Comparison of ENCODE assay signal across 19 mouse cellular contexts in the genomic region with DNA sequence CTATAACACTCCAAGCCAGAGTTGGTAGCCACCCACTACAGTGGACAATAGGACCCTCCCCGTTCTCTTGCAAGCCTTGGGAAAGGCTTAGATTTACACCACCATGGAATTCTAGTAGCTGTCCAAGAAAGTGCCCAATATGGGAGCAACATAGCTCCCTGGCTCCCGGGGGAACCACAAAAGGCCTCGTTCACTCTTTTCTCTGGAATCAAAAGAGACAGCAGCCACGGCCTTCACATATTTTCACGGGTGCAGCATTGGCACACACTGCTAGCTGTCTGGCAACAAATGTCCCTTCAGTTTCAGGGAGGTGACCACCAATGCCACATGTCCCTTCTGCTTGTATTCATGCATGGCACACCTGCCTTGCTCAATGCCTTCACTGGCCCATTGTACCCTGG. TPM values are rescaled to one million over a fixed set of nuclear protein-coding genes. Genes with fewer than 3 reads are reported as not detected.
DNase-seq lines count a peak whose midpoint lies in the region; ATAC-seq and TF ChIP-seq lines count a peak whose summit lies in the region.
"Had no signal": no experiment of that assay in that cellular context is flagged by ENCODE, and none has a peak within 500 bp of the region (broad histone marks: within the 10 kb centered on the region; RNA-seq: fewer than 3 reads in every experiment).

No protein-coding gene starts in this region.

- peaks cover 6% of the 10 kb centered on the region for H3K4me1 ChIP-seq in hindbrain, embryonic 12.5 days
- H3K4me1 ChIP-seq in hindbrain, embryonic 11.5 days (replicated peaks; ENCODE audit: control insufficient read depth, insufficient read depth, low read length) = no peaks in the 10 kb centered on the region
- peaks cover 10% of the 10 kb centered on the region; the same call in 1 of the 2 replicates for H3K4me1 ChIP-seq in hindbrain, embryonic 14.5 days (replicated peaks; ENCODE audit: control insufficient read depth, insufficient read depth, low read length)
- peaks cover 12% of the 10 kb centered on the region for H3K4me1 ChIP-seq in midbrain, embryonic 16.5 days (ENCODE audit: control insufficient read depth, insufficient read depth, low read length)
- H3K4me1 ChIP-seq: intestine, embryonic 15.5 days; liver, embryonic 13.5 days had no signal

- H3K9me3 ChIP-seq in hindbrain, embryonic 12.5 days (replicated peaks) = no peaks in the 10 kb centered on the region
- H3K9me3 ChIP-seq in hindbrain, embryonic 11.5 days (ENCODE audit: control insufficient read depth, low read length) = no peaks in the 10 kb centered on the region
- no peaks in the 10 kb centered on the region for H3K9me3 ChIP-seq in hindbrain, embryonic 14.5 days (ENCODE audit: control insufficient read depth, low read length)
- H3K9me3 ChIP-seq in midbrain, embryonic 16.5 days (replicated peaks; ENCODE audit: control insufficient read depth, low read length, poor library complexity, severe bottlenecking) = no peaks in the 10 kb centered on the region
- H3K9me3 ChIP-seq: intestine, embryonic 15.5 days had no signal

- DNase-seq in hindbrain, embryonic 11.5 days (ENCODE audit: low spot score) = no peak
- peak; percentile 91 for DNase-seq in brain, embryonic 14.5 days (ENCODE audit: low read depth)
- peak; percentile 65 for DNase-seq in hindbrain, embryonic 14.5 days (ENCODE audit: low spot score)
- no peak for DNase-seq in layer of hippocampus, postnatal 25 days (ENCODE audit: extremely low spot score in 1 of 2, low spot score in 1 of 2)
- DNase-seq in gastrocnemius, postnatal 14 days = no peak
- DNase-seq: adrenal gland, postnatal 14 days; B cell, adult 2 months; cerebellum, adult 9-10 months; gastrocnemius, postnatal 25 days; heart, postnatal 14 days; liver, embryonic 13.5 days; right cerebral cortex, postnatal 14 days; thymus, postnatal 14 days had no signal

- no peak overlapping the region for H3K4me2 ChIP-seq in hindbrain, embryonic 12.5 days (replicated peaks)
- H3K4me2 ChIP-seq in hindbrain, embryonic 11.5 days (replicated peaks; ENCODE audit: low read depth, low read length) = no peak overlapping the region
- H3K4me2 ChIP-seq in hindbrain, embryonic 14.5 days (replicated peaks) = no peak overlapping the region
- no peak overlapping the region for H3K4me2 ChIP-seq in midbrain, embryonic 16.5 days (ENCODE audit: low read length)
- H3K4me2 ChIP-seq: heart, embryonic 11.5 days; intestine, embryonic 15.5 days; limb, embryonic 12.5 days; liver, embryonic 13.5 days had no signal

- intact Hi-C loops in gastrocnemius, postnatal 14 days (cut with DNase I; ENCODE audit: low total_unique reads) = no loop called here

- no peaks in the 10 kb centered on the region for H3K27me3 ChIP-seq in hindbrain, embryonic 12.5 days
- H3K27me3 ChIP-seq in hindbrain, embryonic 11.5 days (ENCODE audit: control insufficient read depth, insufficient read depth, low read length) = no peaks in the 10 kb centered on the region
- H3K27me3 ChIP-seq in hindbrain, embryonic 14.5 days (ENCODE audit: control insufficient read depth, insufficient read depth, low read length) = no peaks in the 10 kb centered on the region
- no peaks in the 10 kb centered on the region for H3K27me3 ChIP-seq in midbrain, embryonic 16.5 days (ENCODE audit: control insufficient read depth, insufficient read depth, low read depth, low read length)
- H3K27me3 ChIP-seq: intestine, embryonic 15.5 days; liver, embryonic 13.5 days had no signal

- WGBS in hindbrain, embryonic 12.5 days = 61% methylated on average over 5 of the region's 5 CpGs
- WGBS in hindbrain, embryonic 11.5 days = 77% methylated on average over 5 of the region's 5 CpGs
- WGBS in hindbrain, embryonic 14.5 days = 35% methylated on average over 5 of the region's 5 CpGs
- WGBS in midbrain, embryonic 16.5 days = 46% methylated on average over 5 of the region's 5 CpGs

- no peak overlapping the region for H3K4me3 ChIP-seq in hindbrain, embryonic 12.5 days
- H3K4me3 ChIP-seq in hindbrain, embryonic 11.5 days (ENCODE audit: low read depth, low read length) = no peak overlapping the region
- no peak overlapping the region for H3K4me3 ChIP-seq in hindbrain, embryonic 14.5 days (replicated peaks; ENCODE audit: low read length)
- no peak overlapping the region for H3K4me3 ChIP-seq in midbrain, embryonic 16.5 days (ENCODE audit: low read depth, low read length)
- H3K4me3 ChIP-seq: intestine, embryonic 15.5 days; limb, embryonic 12.5 days; liver, embryonic 13.5 days had no signal

- no peak for TF ChIP-seq POLR2A in brain, embryonic 14.5 days (IDR thresholded peaks at IDR 0.05; ENCODE audit: borderline replicate concordance, extremely low read depth, insufficient read depth, insufficient read length, poor library complexity, severe bottlenecking)

- no peak for TF ChIP-seq CTCF in brain, embryonic 14.5 days (IDR thresholded peaks at IDR 0.05; ENCODE audit: borderline replicate concordance, extremely low read depth, insufficient read depth, insufficient read length)

- H3K9ac ChIP-seq in hindbrain, embryonic 12.5 days = no peak overlapping the region
- no peak overlapping the region for H3K9ac ChIP-seq in hindbrain, embryonic 11.5 days (ENCODE audit: low read depth, low read length)
- H3K9ac ChIP-seq in hindbrain, embryonic 14.5 days = no peak overlapping the region
- H3K9ac ChIP-seq in midbrain, embryonic 16.5 days (ENCODE audit: low read depth, low read length) = no peak overlapping the region
- H3K9ac ChIP-seq: intestine, embryonic 15.5 days; limb, embryonic 12.5 days; liver, embryonic 13.5 days had no signal

- no peaks in the 10 kb centered on the region for H3K36me3 ChIP-seq in hindbrain, embryonic 12.5 days
- no peaks in the 10 kb centered on the region for H3K36me3 ChIP-seq in hindbrain, embryonic 11.5 days (ENCODE audit: control insufficient read depth, insufficient read depth, low read length)
- H3K36me3 ChIP-seq in hindbrain, embryonic 14.5 days (replicated peaks; ENCODE audit: control insufficient read depth, insufficient read depth) = no peaks in the 10 kb centered on the region
- no peaks in the 10 kb centered on the region for H3K36me3 ChIP-seq in midbrain, embryonic 16.5 days (ENCODE audit: control insufficient read depth, insufficient read depth, low read length)
- H3K36me3 ChIP-seq: intestine, embryonic 15.5 days; limb, embryonic 12.5 days; liver, embryonic 13.5 days had no signal

- ATAC-seq in hindbrain, embryonic 12.5 days (ENCODE audit: low FRiP score) = peak; percentile 64
- no peak for ATAC-seq in hindbrain, embryonic 11.5 days (ENCODE audit: low FRiP score)
- peak; percentile 71; the same call in 1 of the 2 replicates for ATAC-seq in hindbrain, embryonic 14.5 days (ENCODE audit: low FRiP score)
- peak; percentile 69 for ATAC-seq in midbrain, embryonic 16.5 days
- ATAC-seq in inflammation-experienced regulatory T-cells, adult 6 months = no peak
- ATAC-seq: intestine, embryonic 15.5 days had no signal

- H3K27ac ChIP-seq in hindbrain, embryonic 12.5 days = no peak overlapping the region
- no peak overlapping the region for H3K27ac ChIP-seq in hindbrain, embryonic 11.5 days (ENCODE audit: low read depth, low read length)
- peak overlapping the region; percentile 28; the same call in 1 of the 2 replicates for H3K27ac ChIP-seq in hindbrain, embryonic 14.5 days
- H3K27ac ChIP-seq in midbrain, embryonic 16.5 days (ENCODE audit: low read length) = no peak overlapping the region
- H3K27ac ChIP-seq: intestine, embryonic 15.5 days; limb, embryonic 12.5 days; liver, embryonic 13.5 days had no signal

RNA-seq across cellular contexts. Expression of a gene that starts 38.6 kb away (rescaled TPM):
- polyA plus RNA-seq in hindbrain, embryonic 12.5 days (2016; fragmentation: Nextera tagmentation; extraction: Ambion mirVana) = 25.1 and 26.1 TPM in 2 replicates
- polyA plus RNA-seq in hindbrain, embryonic 11.5 days (2014; fragmentation: Nextera tagmentation; extraction: Ambion mirVana) = 8.2 and 8.8 TPM in 2 replicates
- 32.0 and 48.4 TPM in 2 replicates for polyA plus RNA-seq in brain, embryonic 14.5 days (2012; rRNA removed)
- 32.8 and 36.7 TPM in 2 replicates for polyA plus RNA-seq in hindbrain, embryonic 14.5 days (2014; fragmentation: Nextera tagmentation; extraction: Ambion mirVana)
- polyA plus RNA-seq in midbrain, embryonic 16.5 days (2015; fragmentation: Nextera tagmentation; extraction: Ambion mirVana) = 60.1 and 63.4 TPM in 2 replicates
- polyA plus RNA-seq in inflammation-experienced regulatory T-cells, adult 6 months (2017; shearing (Covaris generic)) = not detected
- 10 to 100 TPM; 11.2 to 12.0 TPM for total RNA-seq in layer of hippocampus, postnatal 25 days (2021)
- 1 to 10 TPM; 3.7 to 4.6 TPM for total RNA-seq in gastrocnemius, postnatal 14 days (2021)

Comparison
In these comparisons a context has a peak if more than half of its experiments do, and no peak if none do; other contexts are left out.
1. ATAC-seq: peak in hindbrain, embryonic 12.5 days (single experiment), hindbrain, embryonic 14.5 days (single experiment) and midbrain, embryonic 16.5 days (single experiment); none in hindbrain, embryonic 11.5 days (single experiment) and inflammation-experienced regulatory T-cells, adult 6 months (single experiment).
2. DNase-seq: peak in brain, embryonic 14.5 days (single experiment) and hindbrain, embryonic 14.5 days (single experiment); none in hindbrain, embryonic 11.5 days (single experiment), layer of hippocampus, postnatal 25 days (0 of 2) and gastrocnemius, postnatal 14 days (single experiment).